Mouse (Mus musculus): ENCODE measurements around the gene Gm9837. TPM values are rescaled to one million over a fixed set of nuclear protein-coding genes. Genes with fewer than 3 reads are reported as not detected.

The Gm9837 gene
- polyA plus RNA-seq (2015; fragmentation: Nextera tagmentation; extraction: Ambion mirVana), result not detected in 2 replicates

GRCm38 (mm10) chr11:53469968-53470695 lies at the start of gene Gm9837:
Gene Gm9837, minus strand, starts transcription at chr11:53470479.
- peak; percentile 88 for DNase-seq (ENCODE audit: low spot score)

- DNase-seq (ENCODE audit: low spot score), result peak; percentile 54
Observed at GRCm38 (mm10) chr11:53519207-53520121, 49.2 kb upstream of the Gm9837 start, which contains the start of gene Sept8. Gene Sept8, plus strand, starts transcription at chr11:53519257.

GRCm38 (mm10) chr11:53518759-53519158 lies 48.5 kb upstream of the Gm9837 start:
- peak; percentile 47 for DNase-seq (ENCODE audit: low spot score)

- DNase-seq (ENCODE audit: low spot score), result peak; percentile 77
Observed at GRCm38 (mm10) chr11:53516775-53517627, 46.7 kb upstream of the Gm9837 start.

- no peak for DNase-seq (ENCODE audit: low spot score)
Observed at GRCm38 (mm10) chr11:53510351-53510750, 40.1 kb upstream of the Gm9837 start.

- no peak for DNase-seq (ENCODE audit: low spot score)
Observed at GRCm38 (mm10) chr11:53508591-53508990, 38.3 kb upstream of the Gm9837 start.

- no peak for DNase-seq (ENCODE audit: low spot score)
Observed at GRCm38 (mm10) chr11:53508152-53508551, 37.9 kb upstream of the Gm9837 start.

- no peak for DNase-seq (ENCODE audit: low spot score)
Observed at GRCm38 (mm10) chr11:53507098-53507805, 37.0 kb upstream of the Gm9837 start.

- no peak for DNase-seq (ENCODE audit: low spot score)
Observed at GRCm38 (mm10) chr11:53505026-53505663, 34.9 kb upstream of the Gm9837 start.

GRCm38 (mm10) chr11:53504376-53504775 lies 34.1 kb upstream of the Gm9837 start:
- no peak for DNase-seq (ENCODE audit: low spot score)

- DNase-seq (ENCODE audit: low spot score), result no peak
Observed at GRCm38 (mm10) chr11:53503738-53504137, 33.5 kb upstream of the Gm9837 start.

- DNase-seq (ENCODE audit: low spot score), result no peak
Observed at GRCm38 (mm10) chr11:53502039-53502765, 31.9 kb upstream of the Gm9837 start.

- no peak for DNase-seq (ENCODE audit: low spot score)
Observed at GRCm38 (mm10) chr11:53500569-53500968, 30.3 kb upstream of the Gm9837 start.

- peak; percentile 85 for DNase-seq (ENCODE audit: low spot score)
Observed at GRCm38 (mm10) chr11:53496946-53497345, 26.7 kb upstream of the Gm9837 start.

GRCm38 (mm10) chr11:53495417-53495816 lies 25.1 kb upstream of the Gm9837 start:
- DNase-seq (ENCODE audit: low spot score), result no peak

GRCm38 (mm10) chr11:53493243-53493955 lies 23.1 kb upstream of the Gm9837 start:
- DNase-seq (ENCODE audit: low spot score), result no peak

- no peak for DNase-seq (ENCODE audit: low spot score)
Observed at GRCm38 (mm10) chr11:53491954-53492401, 21.7 kb upstream of the Gm9837 start.

GRCm38 (mm10) chr11:53489421-53489820 lies 19.1 kb upstream of the Gm9837 start:
- no peak for DNase-seq (ENCODE audit: low spot score)

- no peak for DNase-seq (ENCODE audit: low spot score)
Observed at GRCm38 (mm10) chr11:53489007-53489406, 18.7 kb upstream of the Gm9837 start.
